Mouse (Mus musculus) hindbrain, embryonic 11.5 days (tissue): ENCODE data around the gene Esp36. TPM values are rescaled to one million over a fixed set of nuclear protein-coding genes. Genes with fewer than 3 reads are reported as not detected.
"Not testable (repeated sequence)": the region's sequence is repeated elsewhere in the genome, so short reads cannot be mapped to it uniquely, and the experiment has no call there.

Experiments
- ATAC-seq: fragments of 200-750 bp; cut with Nextera tagmentation; 2 replicates; pipeline ENCODE4 v1.8.0; 2017; ENCODE audit warnings: mild to moderate bottlenecking, moderate TSS enrichment, moderate library complexity; ENCODE audit not compliant: low FRiP score
- DNase-seq: peaks from one replicate; pipeline ENCODE4 v3.0.0-alpha.2; 2015; ENCODE audit warnings: low spot score
- H3K27ac ChIP-seq: fragments of 300-500 bp; sonication (generic); 2 replicates; pipeline ENCODE4 v1.5.1; 2014; ENCODE audit warnings: mild to moderate bottlenecking, low read depth, low read length
- H3K27me3 ChIP-seq: fragments of 300-500 bp; sonication (generic); 2 replicates; pipeline ENCODE4 v1.6.1; 2014; ENCODE audit warnings: mild to moderate bottlenecking, low read length, moderate library complexity, mixed read lengths; ENCODE audit not compliant: control insufficient read depth, insufficient read depth
- H3K36me3 ChIP-seq: fragments of 300-500 bp; sonication (generic); 2 replicates; pipeline ENCODE4 v1.6.1; 2014; ENCODE audit warnings: mild to moderate bottlenecking, low read length, moderate library complexity, mixed read lengths; ENCODE audit not compliant: control insufficient read depth, insufficient read depth
- H3K4me1 ChIP-seq: fragments of 300-500 bp; sonication (generic); replicated peaks from 2 replicates; pipeline ENCODE4 v1.6.1; 2014; ENCODE audit warnings: low read length, mixed read lengths; ENCODE audit not compliant: control insufficient read depth, insufficient read depth
- H3K4me2 ChIP-seq: fragments of 300-500 bp; sonication (generic); replicated peaks from 2 replicates; pipeline ENCODE4 v1.6.1; 2014; ENCODE audit warnings: mild to moderate bottlenecking, low read depth, low read length
- H3K4me3 ChIP-seq: fragments of 300-500 bp; sonication (generic); 2 replicates; pipeline ENCODE4 v1.5.1; 2014; ENCODE audit warnings: low read depth, low read length
- H3K9ac ChIP-seq: fragments of 300-500 bp; sonication (generic); 2 replicates; pipeline ENCODE4 v1.6.1; 2014; ENCODE audit warnings: low read depth, low read length
- H3K9me3 ChIP-seq: fragments of 300-500 bp; sonication (generic); 2 replicates; pipeline ENCODE4 v1.6.1; 2016; ENCODE audit warnings: low read length; ENCODE audit not compliant: control insufficient read depth
- WGBS: fragments of 180-500 bp; shearing (Covaris S2); extraction: QIAGEN DNeasy Blood & Tissue Kit; methylation state at CpG from one replicate; pipeline ENCODE4 v1.1.7; 2014; 5-methylcytosine and 5-hydroxymethylcytosine counted together
- polyA plus RNA-seq: library from polyadenylated mRNA; unstranded; fragments of >200 nt; fragmentation: Nextera tagmentation; extraction: Ambion mirVana; gene quantifications from 2 replicates; pipeline ENCODE4 v1.2.1, GENCODE M21; 2014

Esp36 gene
- polyA plus RNA-seq: not detected in 2 replicates

- no peak within 1 kb of the TSS for H3K9ac ChIP-seq
- H3K9me3 ChIP-seq: no peaks in the 10 kb centered on the region
- no peaks in the 10 kb centered on the region for H3K4me1 ChIP-seq
- WGBS: 81% methylated on average over 2 of the region's 2 CpGs
- no peak within 1 kb of the TSS for H3K27ac ChIP-seq
- H3K4me2 ChIP-seq: no peak within 1 kb of the TSS
- ATAC-seq: no peak
- no peak for DNase-seq
- H3K27me3 ChIP-seq: no peaks in the 10 kb centered on the region
- no peaks in the 10 kb centered on the region for H3K36me3 ChIP-seq
- no peak within 1 kb of the TSS for H3K4me3 ChIP-seq
Measured at GRCm38 (mm10) chr17:38420085-38420484, at the start of gene Esp36. Gene Esp36 (minus strand): TSS chr17:38420185.

- not testable (repeated sequence) for H3K4me2 ChIP-seq, H3K9ac ChIP-seq, H3K27ac ChIP-seq, DNase-seq, H3K4me1 ChIP-seq, H3K36me3 ChIP-seq, H3K4me3 ChIP-seq, H3K27me3 ChIP-seq, ATAC-seq, H3K9me3 ChIP-seq
Measured at GRCm38 (mm10) chr17:38456206-38456605, 36.2 kb upstream of the Esp36 start.

- Histone ChIP-seq H3K36me3 (no peaks in the 10 kb centered on the region), H3K27me3 (no peaks in the 10 kb centered on the region), H3K9me3 (no peaks in the 10 kb centered on the region), H3K27ac (no peak overlapping the region), H3K9ac (no peak overlapping the region), H3K4me1 (no peaks in the 10 kb centered on the region), H3K4me3 (no peak overlapping the region), H3K4me2 (no peak overlapping the region)
- DNase-seq (no peak), ATAC-seq (no peak)
- WGBS: 91% methylated on average over 2 of the region's 2 CpGs
Measured at GRCm38 (mm10) chr17:38450688-38451087, 30.7 kb upstream of the Esp36 start.

GRCm38 (mm10) chr17:38406135-38406534, 13.8 kb downstream of the Esp36 start:
- Histone ChIP-seq H3K27ac (no peak overlapping the region), H3K27me3 (no peaks in the 10 kb centered on the region), H3K4me3 (no peak overlapping the region), H3K36me3 (no peaks in the 10 kb centered on the region), H3K4me1 (no peaks in the 10 kb centered on the region), H3K4me2 (no peak overlapping the region), H3K9me3 (peaks cover 3% of the 10 kb centered on the region; the same call in 1 of the 2 replicates), H3K9ac (no peak overlapping the region)
- DNase-seq (no peak), ATAC-seq (no peak)
- WGBS: 86% methylated on average over 3 of the region's 3 CpGs

- 73% methylated on average over 2 of the region's 2 CpGs for WGBS
- Histone ChIP-seq H3K27ac (no peak overlapping the region), H3K4me3 (no peak overlapping the region), H3K36me3 (no peaks in the 10 kb centered on the region), H3K27me3 (no peaks in the 10 kb centered on the region), H3K9ac (no peak overlapping the region), H3K4me1 (no peaks in the 10 kb centered on the region), H3K4me2 (no peak overlapping the region), H3K9me3 (no peaks in the 10 kb centered on the region)
- ATAC-seq: no peak
- no peak for DNase-seq
Measured at GRCm38 (mm10) chr17:38391821-38392220, 28.2 kb downstream of the Esp36 start.

Other genes with a start within 250 kb of the Esp36 start
- gene Olfr134, start 248.8 kb downstream of the Esp36 start, polyA plus RNA-seq: not detected in 2 replicates
- gene Olfr135, start 215.8 kb downstream of the Esp36 start, polyA plus RNA-seq: not detected in 2 replicates
- not detected in 2 replicates for gene Olfr138, start 159.2 kb downstream of the Esp36 start, polyA plus RNA-seq
- gene Olfr137, start 112.6 kb downstream of the Esp36 start, polyA plus RNA-seq: not detected in 2 replicates
- gene Olfr136, start 90.4 kb downstream of the Esp36 start, polyA plus RNA-seq: not detected in 2 replicates
- not detected in 2 replicates for gene Esp34, start 134.0 kb upstream of the Esp36 start, polyA plus RNA-seq
- not detected in 2 replicates for gene Esp31, start 219.3 kb upstream of the Esp36 start, polyA plus RNA-seq